Mouse (Mus musculus) thymus, adult 18-20 months (tissue): Measurements from ENCODE around the gene Slc2a8.
"Not testable (repeated sequence)": the region's sequence is repeated elsewhere in the genome, so short reads cannot be mapped to it uniquely, and the experiment has no call there.

ENCODE experiments used
- DNase-seq, 2 experiments: peaks; one replicate each; pipeline ENCODE4 v3.0.0; 2022; ENCODE audit warnings: mixed read lengths in 2 of 2

The Slc2a8 gene

GRCm38 (mm10) chr2:32981725-32982271 is at the start of gene Slc2a8:
Gene Slc2a8 (minus strand): TSS chr2:32982083.
- DNase-seq, result peak; percentile 73 to 76

- no peak for DNase-seq
Observed at GRCm38 (mm10) chr2:33025040-33025439, 43.2 kb upstream of the Slc2a8 start.

- DNase-seq, result no peak
Observed at GRCm38 (mm10) chr2:33024564-33024963, 42.7 kb upstream of the Slc2a8 start.

- no peak for DNase-seq
Observed at GRCm38 (mm10) chr2:33022846-33023245, 41.0 kb upstream of the Slc2a8 start.

GRCm38 (mm10) chr2:33018026-33018425 is 36.1 kb upstream of the Slc2a8 start:
- no peak for DNase-seq

- DNase-seq, result no peak
Observed at GRCm38 (mm10) chr2:33017191-33017590, 35.3 kb upstream of the Slc2a8 start.

GRCm38 (mm10) chr2:33014877-33015276 is 33.0 kb upstream of the Slc2a8 start:
- DNase-seq, result no peak

GRCm38 (mm10) chr2:33009055-33009454 is 27.2 kb upstream of the Slc2a8 start:
- DNase-seq, result not testable (repeated sequence)

- DNase-seq, result no peak
Observed at GRCm38 (mm10) chr2:33005041-33005440, 23.2 kb upstream of the Slc2a8 start.

- DNase-seq, result no peak
Observed at GRCm38 (mm10) chr2:33002144-33002543, 20.3 kb upstream of the Slc2a8 start.

- DNase-seq, result no peak
Observed at GRCm38 (mm10) chr2:32999752-33000151, 17.9 kb upstream of the Slc2a8 start.

- DNase-seq, result no peak
Observed at GRCm38 (mm10) chr2:32997792-32998191, 15.9 kb upstream of the Slc2a8 start.

- DNase-seq, result no peak
Observed at GRCm38 (mm10) chr2:32997081-32997480, 15.2 kb upstream of the Slc2a8 start.

- no peak for DNase-seq
Observed at GRCm38 (mm10) chr2:32992130-32992529, 10.2 kb upstream of the Slc2a8 start.

- no peak for DNase-seq
Observed at GRCm38 (mm10) chr2:32990167-32990832, 8.4 kb upstream of the Slc2a8 start.

- DNase-seq, result no peak
Observed at GRCm38 (mm10) chr2:32989376-32989775, 7.5 kb upstream of the Slc2a8 start.

GRCm38 (mm10) chr2:32985844-32986243 is 4.0 kb upstream of the Slc2a8 start:
- no peak for DNase-seq

GRCm38 (mm10) chr2:32983617-32984016 is 1.7 kb upstream of the Slc2a8 start:
- DNase-seq, result no peak

- DNase-seq, result no peak
Observed at GRCm38 (mm10) chr2:32982700-32983099, 817 bp upstream of the Slc2a8 start.

- DNase-seq, result no peak
Observed at GRCm38 (mm10) chr2:32981281-32981680, 602 bp downstream of the Slc2a8 start.

GRCm38 (mm10) chr2:32979675-32980074 is 2.2 kb downstream of the Slc2a8 start:
- DNase-seq, result no peak

GRCm38 (mm10) chr2:32978675-32979074 is 3.2 kb downstream of the Slc2a8 start:
- no peak for DNase-seq

GRCm38 (mm10) chr2:32977114-32977513 is 4.8 kb downstream of the Slc2a8 start:
- DNase-seq, result no peak

GRCm38 (mm10) chr2:32974216-32974615 is 7.7 kb downstream of the Slc2a8 start:
- no peak for DNase-seq

- no peak for DNase-seq
Observed at GRCm38 (mm10) chr2:32971235-32971634, 10.6 kb downstream of the Slc2a8 start.
